Mouse (Mus musculus) liver, adult 2 months (tissue): ENCODE measurements at regions not wholly inside any gene's neighbourhood (a gene's known extent, or its start where the extent isn't known, plus 50 kb on each side); places are given as distances from the start of the nearest gene placed in this dataset.

Experiments used
- DNase-seq: peaks from one replicate; pipeline ENCODE4 v3.0.0-alpha.2; 2011; ENCODE audit warnings: low read depth, low spot score; ENCODE audit errors: extremely low read depth
- H3K27ac ChIP-seq: fragments of 200-500 bp; replicated peaks from 2 replicates; pipeline ENCODE4 v1.5.1; 2012; ENCODE audit warnings: low read depth, mild to moderate bottlenecking, control low read depth, inconsistent platforms, low read length; ENCODE audit not compliant: insufficient read depth
- H3K27me3 ChIP-seq: fragments of 200-500 bp; 2 replicates; pipeline ENCODE4 v1.6.1; 2012; ENCODE audit warnings: mild to moderate bottlenecking, moderate library complexity, low read length, inconsistent platforms; ENCODE audit not compliant: control insufficient read depth, insufficient read depth
- H3K36me3 ChIP-seq: fragments of 200-500 bp; 2 replicates; pipeline ENCODE4 v1.6.1; 2012; ENCODE audit warnings: low read length, inconsistent platforms; ENCODE audit not compliant: control insufficient read depth, insufficient read depth
- H3K4me1 ChIP-seq: fragments of 200-500 bp; 2 replicates; pipeline ENCODE4 v1.6.1; 2011; ENCODE audit warnings: low read length; ENCODE audit not compliant: control insufficient read depth, insufficient read depth
- H3K4me3 ChIP-seq: fragments of 200-500 bp; 2 replicates; pipeline ENCODE4 v1.5.1; 2011; ENCODE audit warnings: low read depth, mild to moderate bottlenecking, control low read depth, low read length, moderate library complexity; ENCODE audit not compliant: insufficient read depth
- H3K79me2 ChIP-seq: fragments of 200-500 bp; 2 replicates; pipeline ENCODE4 v1.6.1; 2012; ENCODE audit warnings: inconsistent platforms, mild to moderate bottlenecking, low read length, moderate library complexity; ENCODE audit not compliant: control insufficient read depth, insufficient read depth
- H3K9ac ChIP-seq: fragments of 200-500 bp; 2 replicates; pipeline ENCODE4 v1.6.1; 2012; ENCODE audit warnings: low read depth, mild to moderate bottlenecking, control low read depth, inconsistent platforms, low read length
- CTCF ChIP-seq: fragments of 200-500 bp; IDR thresholded peaks from 2 replicates; pipeline ENCODE4 v1.5.1; 2011; ENCODE audit warnings: low read depth, low read length, control low read depth
- POLR2A ChIP-seq: fragments of 200-500 bp; IDR thresholded peaks from 2 replicates; pipeline ENCODE4 v1.6.1; 2011; ENCODE audit warnings: low read length, control low read depth; ENCODE audit not compliant: insufficient read depth; ENCODE audit errors: extremely low read depth
- WGBS: fragments of 180-500 bp; shearing (Covaris S2); methylation state at CpG from one replicate; pipeline ENCODE4 v1.1.7; 2018; 5-methylcytosine and 5-hydroxymethylcytosine counted together

DNA sequence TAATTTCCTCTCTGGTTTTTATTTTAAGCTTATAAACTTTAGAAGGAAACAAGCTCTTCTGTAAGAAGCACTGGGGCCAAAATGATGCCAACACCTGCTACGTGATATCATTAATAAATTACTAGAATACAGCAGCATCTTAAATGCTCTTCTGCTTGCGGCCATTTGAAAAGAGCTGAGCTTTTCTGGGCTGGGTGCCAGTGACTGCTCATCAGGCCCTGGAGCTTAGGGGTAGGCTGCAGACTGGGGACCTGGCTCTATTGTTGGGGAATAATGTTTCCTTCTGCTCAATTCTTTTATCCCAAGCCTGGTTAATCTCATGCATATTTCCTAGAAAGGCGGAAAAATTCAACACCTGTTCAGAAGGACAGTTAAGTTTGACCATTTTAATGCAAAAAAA lies 436.7 kb upstream of the Zdhhc25 start:
- WGBS: 72% methylated on average over 3 of the region's 3 CpGs
- Histone ChIP-seq H3K9ac (no peak overlapping the region), H3K27ac (no peak overlapping the region), H3K79me2 (no peaks in the 10 kb centered on the region), H3K27me3 (peaks cover 2% of the 10 kb centered on the region; the same call in 1 of the 2 replicates), H3K4me3 (no peak overlapping the region), H3K36me3 (no peaks in the 10 kb centered on the region), H3K4me1 (no peaks in the 10 kb centered on the region)
- DNase-seq: no peak
- no peak for TF ChIP-seq POLR2A
- TF ChIP-seq CTCF: no peak

GRCm38 (mm10) chr15:88174326-88174725 lies 425.8 kb upstream of the Zdhhc25 start:
- no peak for DNase-seq
- H3K4me3 ChIP-seq: no peak overlapping the region

GRCm38 (mm10) chr15:88175991-88176390 lies 424.1 kb upstream of the Zdhhc25 start:
- TF ChIP-seq CTCF (no peak), POLR2A (no peak)
- 69% methylated on average over 3 of the region's 3 CpGs for WGBS

More at GRCm38 (mm10) chr15:88174326-88174725, 425.8 kb upstream of the Zdhhc25 start:
- H3K9ac ChIP-seq: no peak overlapping the region
- no peaks in the 10 kb centered on the region for H3K36me3 ChIP-seq
- WGBS: 37% methylated on average over 3 of the region's 3 CpGs
- H3K4me1 ChIP-seq: no peaks in the 10 kb centered on the region
- no peaks in the 10 kb centered on the region for H3K79me2 ChIP-seq
- no peak overlapping the region for H3K27ac ChIP-seq
- no peaks in the 10 kb centered on the region for H3K27me3 ChIP-seq
- TF ChIP-seq POLR2A (no peak), CTCF (no peak)

GRCm38 (mm10) chr15:88196539-88196938 lies 403.6 kb upstream of the Zdhhc25 start:
- Histone ChIP-seq H3K27ac (no peak overlapping the region), H3K4me3 (no peak overlapping the region), H3K9ac (no peak overlapping the region), H3K27me3 (peaks cover 9% of the 10 kb centered on the region; the same call in 1 of the 2 replicates), H3K36me3 (no peaks in the 10 kb centered on the region), H3K79me2 (no peaks in the 10 kb centered on the region), H3K4me1 (peaks cover 6% of the 10 kb centered on the region)
- TF ChIP-seq POLR2A (no peak), CTCF (no peak)
- no peak for DNase-seq
- 83% methylated on average over 2 of the region's 2 CpGs for WGBS

More at GRCm38 (mm10) chr15:88175991-88176390, 424.1 kb upstream of the Zdhhc25 start:
- Histone ChIP-seq H3K9ac (no peak overlapping the region), H3K27ac (no peak overlapping the region), H3K36me3 (no peaks in the 10 kb centered on the region), H3K27me3 (no peaks in the 10 kb centered on the region; the same call in 1 of the 2 replicates), H3K4me1 (no peaks in the 10 kb centered on the region), H3K4me3 (no peak overlapping the region), H3K79me2 (no peaks in the 10 kb centered on the region)
- DNase-seq: no peak

DNA sequence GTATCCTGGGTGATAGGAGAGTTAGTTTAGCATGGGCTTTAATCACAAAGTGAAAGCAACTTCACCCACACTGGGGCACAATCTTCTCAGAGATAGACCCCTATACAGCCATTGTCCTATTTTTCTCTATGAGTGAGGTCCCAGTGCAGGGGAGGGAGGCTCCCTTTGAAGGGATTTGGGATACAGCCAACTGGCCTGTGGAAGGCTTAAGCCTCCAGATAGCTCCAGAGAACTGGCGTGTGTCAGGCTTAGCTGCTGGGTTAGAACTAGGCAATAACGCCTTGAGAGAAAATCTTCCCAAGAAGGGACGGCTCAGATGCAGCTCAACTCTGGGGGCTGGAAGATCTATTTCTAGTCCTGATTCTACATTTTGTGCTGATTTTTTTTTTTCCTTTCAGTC lies 397.4 kb upstream of the Zdhhc25 start:
- Histone ChIP-seq H3K27ac (no peak overlapping the region), H3K79me2 (no peaks in the 10 kb centered on the region), H3K4me3 (no peak overlapping the region), H3K36me3 (no peaks in the 10 kb centered on the region), H3K4me1 (0 out of 2 replicates have a peak, but pooled peaks cover 2% of the 10 kb centered on the region), H3K9ac (no peak overlapping the region), H3K27me3 (0 out of 2 replicates have a peak, but pooled peaks cover 4% of the 10 kb centered on the region)
- DNase-seq: no peak
- TF ChIP-seq POLR2A (no peak), CTCF (no peak)
- WGBS: 81% methylated on average over 3 of the region's 3 CpGs

- H3K27ac ChIP-seq: no peak overlapping the region
- TF ChIP-seq CTCF (no peak), POLR2A (no peak)
- WGBS: 49% methylated on average over 3 of the region's 3 CpGs
- no peaks in the 10 kb centered on the region for H3K36me3 ChIP-seq
- no peak overlapping the region for H3K4me3 ChIP-seq
- no peaks in the 10 kb centered on the region for H3K27me3 ChIP-seq
- H3K79me2 ChIP-seq: no peaks in the 10 kb centered on the region
- DNase-seq: no peak
- H3K9ac ChIP-seq: no peak overlapping the region
- H3K4me1 ChIP-seq: no peaks in the 10 kb centered on the region
Observed at GRCm38 (mm10) chr15:88213356-88213755, 386.7 kb upstream of the Zdhhc25 start.
